Mouse (Mus musculus) kidney, adult 2 months (tissue): Measurements from ENCODE around the gene Svip.

Experiments used
- CTCF ChIP-seq: fragments of 200-500 bp; conservative IDR thresholded peaks from 2 replicates; pipeline ENCODE4 v1.5.1; 2011; ENCODE audit warnings: low read depth, mild to moderate bottlenecking, control low read depth, low read length, moderate library complexity, mixed read lengths; ENCODE audit not compliant: insufficient read depth, insufficient read length
- POLR2A ChIP-seq: fragments of 200-500 bp; IDR thresholded peaks from one replicate; pipeline ENCODE4 v1.6.1; 2011; ENCODE audit warnings: low read depth, low read length, control low read depth

DNA sequence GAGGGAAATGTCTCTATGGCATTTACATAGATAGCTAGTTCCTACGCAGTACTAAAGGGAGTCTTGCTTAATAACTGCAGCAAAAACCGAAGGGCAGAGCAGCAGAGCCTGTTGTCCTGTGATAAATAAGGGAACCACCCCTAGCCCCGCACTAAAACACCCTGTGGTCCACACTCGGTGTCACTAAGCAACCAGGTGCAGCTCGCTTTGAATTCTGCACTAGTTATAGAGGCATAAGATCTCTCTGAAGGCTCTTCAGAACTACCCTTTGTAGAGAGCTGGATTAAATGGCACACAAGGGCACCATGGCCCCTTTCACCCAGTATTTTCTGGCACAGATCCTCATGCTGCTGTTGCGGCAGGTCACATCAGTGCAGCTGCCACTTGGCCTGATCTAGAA lies 30.6 kb downstream of the Svip start:
- TF ChIP-seq POLR2A: no peak
- no peak for TF ChIP-seq CTCF
